Mouse (Mus musculus): ENCODE data around the gene Nacc2. TPM values are rescaled to one million over a fixed set of nuclear protein-coding genes. Genes with fewer than 3 reads are reported as not detected.
A peak's percentile ranks its signal among the peaks of the same experiment; 100 is the strongest.

The Nacc2 gene
- total RNA-seq (2021): 10 to 100 TPM; 69.8 to 81.1 TPM
- long read RNA-seq, experiment 1, full-length matches to known transcripts: 99 of 167 reads
- long read RNA-seq, experiment 1, partial matches to known transcripts: 22 of 167 reads
- long read RNA-seq, experiment 1, other reads (novel, unspliced or antisense): 46 of 167 reads
- long read RNA-seq, experiment 2, full-length matches to known transcripts: 52 of 117 reads
- long read RNA-seq, experiment 2, partial matches to known transcripts: 26 of 117 reads
- long read RNA-seq, experiment 2, other reads (novel, unspliced or antisense): 39 of 117 reads

DNA sequence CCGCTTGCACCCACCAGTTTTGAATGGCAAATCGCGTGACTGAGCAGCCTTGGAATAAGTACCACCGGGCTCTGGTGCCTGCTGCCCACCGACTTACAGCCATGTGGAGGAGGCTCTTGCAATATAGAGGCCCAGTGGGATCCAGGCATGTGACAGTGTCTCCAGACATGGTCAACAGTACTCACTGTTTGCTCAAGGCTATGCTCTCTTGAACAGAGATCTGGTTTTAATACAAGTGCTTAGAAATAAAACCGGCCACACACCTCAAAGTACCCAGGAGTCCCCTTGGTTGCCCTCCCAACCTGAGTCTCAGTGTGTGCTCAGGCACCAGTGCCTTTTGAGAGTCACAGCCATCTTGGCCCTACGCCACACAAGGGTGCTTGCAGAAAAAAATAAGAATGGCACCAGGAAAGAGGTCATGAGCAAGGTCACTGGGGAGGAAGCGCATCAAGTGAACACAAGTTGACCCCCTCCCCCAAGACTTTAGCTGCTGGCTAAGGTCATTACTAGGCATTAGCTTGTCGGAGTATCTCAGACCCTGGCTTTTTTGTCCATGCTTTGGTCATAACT is at the start of gene Nacc2:
TSS of gene Nacc2 (minus strand) at position 142 of the 570 bp plus-strand sequence.
- DNase-seq (ENCODE audit: low spot score in 2 of 2): no peak

DNA sequence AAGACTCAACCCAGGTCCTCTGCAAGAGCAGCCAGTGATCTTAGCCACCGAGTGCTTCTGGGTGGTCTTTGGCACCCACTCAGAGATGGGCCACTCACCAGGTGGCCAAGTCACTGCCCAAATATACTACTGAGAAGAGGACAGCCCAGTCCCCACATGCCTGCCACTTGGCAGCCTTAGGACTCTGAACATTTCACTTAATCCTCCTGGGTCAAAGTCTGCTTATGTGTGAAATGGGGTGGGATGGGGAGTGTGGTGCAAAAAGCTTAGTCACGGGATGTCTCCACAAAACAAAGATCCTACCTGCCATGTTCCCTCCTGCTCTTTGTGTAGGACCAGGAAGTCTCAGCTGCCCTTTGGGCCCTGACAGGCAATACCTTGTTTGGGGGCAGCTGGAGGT is 49.1 kb upstream of the Nacc2 start:
- no peak for DNase-seq (ENCODE audit: low spot score in 2 of 2)

DNA sequence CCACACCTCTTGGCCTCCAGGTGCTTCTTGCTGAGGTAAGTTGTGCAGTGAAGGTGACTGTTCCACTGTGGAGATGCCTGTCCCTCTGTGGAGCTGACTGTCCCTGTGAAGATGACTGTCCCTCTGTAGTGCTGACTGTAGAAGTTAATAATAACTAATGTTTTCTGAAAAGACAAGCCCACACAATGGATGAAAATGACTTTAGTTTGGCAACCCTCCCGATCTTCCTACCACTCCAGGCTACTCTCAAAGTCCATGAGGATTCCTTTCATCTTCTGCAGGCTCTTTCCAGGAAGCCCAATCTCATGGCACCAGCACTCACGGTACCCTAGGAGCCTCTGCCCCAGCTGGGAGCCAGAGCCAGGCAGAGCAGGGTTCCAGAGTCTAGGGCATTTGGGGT is 47.4 kb upstream of the Nacc2 start:
- DNase-seq (ENCODE audit: low spot score in 2 of 2): no peak

DNA sequence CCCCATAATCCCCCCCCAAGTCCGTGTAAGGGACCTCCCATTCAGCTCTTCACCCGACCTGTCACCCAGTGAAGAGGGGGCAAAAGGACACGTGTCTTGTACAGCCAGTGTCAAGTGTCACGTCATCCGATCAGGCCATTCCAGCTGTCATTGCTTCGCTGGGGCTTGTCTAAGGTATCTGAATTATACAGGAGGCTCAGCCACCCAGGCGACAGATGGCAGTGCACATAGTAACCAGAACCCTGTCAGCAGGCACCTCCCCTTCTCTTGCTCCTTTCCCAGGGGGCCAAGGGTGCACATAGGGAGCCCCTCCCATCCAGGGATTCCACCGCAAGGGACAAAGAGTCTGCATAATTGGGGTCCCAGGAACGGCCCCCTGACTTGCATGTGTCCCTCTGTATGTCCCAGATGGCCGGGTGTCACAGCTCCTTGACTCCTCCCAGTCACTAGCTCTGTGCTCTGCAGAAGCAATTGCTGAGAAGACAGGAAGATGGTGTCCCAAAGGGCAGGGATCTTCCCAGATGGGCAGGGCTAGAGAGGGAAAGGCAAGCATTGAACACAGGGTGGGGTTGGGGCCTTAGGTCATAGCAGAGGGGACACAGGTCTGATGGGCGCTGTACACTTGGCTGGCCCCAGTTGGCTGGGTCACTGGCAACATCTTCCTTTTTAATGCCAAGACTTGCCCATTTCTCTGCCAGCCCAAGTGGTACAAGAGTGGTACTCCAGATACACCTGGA is 46.0 kb upstream of the Nacc2 start:
- DNase-seq (ENCODE audit: low spot score in 2 of 2): no peak

DNA sequence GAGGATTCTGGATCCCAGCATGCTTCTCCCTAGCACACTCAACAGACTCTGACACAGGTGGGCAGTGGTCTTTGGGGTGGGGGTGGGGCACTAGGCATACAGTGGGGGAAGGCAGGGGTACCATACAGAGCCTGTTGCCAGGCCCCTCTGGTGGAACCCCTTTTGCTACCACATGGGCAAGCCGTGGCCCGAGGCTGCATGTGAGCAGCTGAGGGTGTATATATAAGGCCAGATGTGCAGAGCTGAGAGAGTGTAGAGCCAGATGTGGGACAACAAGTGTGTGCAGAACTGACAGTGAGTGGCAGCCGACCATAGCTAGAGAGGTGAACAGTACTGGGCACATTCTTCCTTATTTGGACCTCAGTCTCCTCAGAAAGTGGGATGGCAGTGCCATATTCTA is 43.9 kb upstream of the Nacc2 start:
- no peak for DNase-seq (ENCODE audit: low spot score in 2 of 2)

DNA sequence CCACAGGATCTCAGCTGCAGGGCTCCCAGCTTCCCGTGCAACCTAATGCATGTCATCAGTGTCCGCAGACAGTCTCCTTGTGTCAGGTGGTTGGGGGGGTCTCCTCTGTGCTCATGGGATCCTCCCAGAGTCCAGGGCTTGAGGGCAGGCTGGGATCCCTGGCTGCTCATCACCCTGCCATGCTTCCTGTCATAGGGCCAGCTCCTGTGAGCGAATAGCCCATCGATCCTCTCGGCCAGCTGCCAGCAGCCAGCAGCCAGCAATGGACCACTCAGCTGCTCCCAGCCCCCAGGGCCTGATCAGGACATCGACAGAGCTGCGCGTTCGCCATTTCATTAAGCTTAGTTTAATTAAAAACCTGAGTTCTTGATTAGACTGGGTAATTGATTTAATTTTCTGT is 35.0 kb upstream of the Nacc2 start:
- no peak for DNase-seq (ENCODE audit: low spot score in 2 of 2)

DNA sequence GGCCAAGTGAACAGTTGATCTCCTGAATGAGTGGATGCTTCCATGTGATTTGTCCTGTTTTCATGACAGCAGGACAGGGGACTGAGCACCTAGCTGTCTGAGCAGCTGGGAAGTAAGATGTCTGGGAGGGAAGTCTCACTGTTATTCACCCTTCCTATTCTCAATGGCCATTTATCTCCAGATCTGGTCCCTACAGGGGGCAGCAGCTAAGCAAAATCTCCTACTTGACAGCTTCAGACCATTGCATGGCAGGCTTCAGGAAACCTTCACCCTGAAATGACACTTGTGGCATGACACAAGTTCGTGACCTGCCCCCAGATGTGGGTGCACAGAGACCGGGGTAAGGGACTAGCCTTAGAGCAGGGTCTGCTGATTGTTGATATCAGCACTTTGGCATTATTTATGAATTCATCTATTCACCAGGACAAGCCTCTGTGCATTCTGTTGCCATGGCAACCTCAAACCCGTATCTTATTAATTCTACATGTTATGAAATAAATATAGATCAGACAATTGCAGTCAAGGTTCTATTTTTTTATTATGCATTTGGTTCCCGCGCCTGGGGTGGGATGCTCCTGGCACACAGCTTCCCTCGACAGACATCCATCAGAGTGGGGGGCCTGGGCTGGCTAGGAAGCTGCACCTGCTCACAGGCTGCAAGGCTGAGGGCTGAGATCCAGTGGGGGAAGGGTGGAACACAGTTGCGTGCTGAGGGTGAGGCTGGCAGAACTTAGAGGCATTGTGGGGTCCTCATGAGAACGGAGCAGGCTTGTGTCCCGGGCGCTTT is 33.4 kb upstream of the Nacc2 start:
- DNase-seq (ENCODE audit: low spot score in 2 of 2): no peak

DNA sequence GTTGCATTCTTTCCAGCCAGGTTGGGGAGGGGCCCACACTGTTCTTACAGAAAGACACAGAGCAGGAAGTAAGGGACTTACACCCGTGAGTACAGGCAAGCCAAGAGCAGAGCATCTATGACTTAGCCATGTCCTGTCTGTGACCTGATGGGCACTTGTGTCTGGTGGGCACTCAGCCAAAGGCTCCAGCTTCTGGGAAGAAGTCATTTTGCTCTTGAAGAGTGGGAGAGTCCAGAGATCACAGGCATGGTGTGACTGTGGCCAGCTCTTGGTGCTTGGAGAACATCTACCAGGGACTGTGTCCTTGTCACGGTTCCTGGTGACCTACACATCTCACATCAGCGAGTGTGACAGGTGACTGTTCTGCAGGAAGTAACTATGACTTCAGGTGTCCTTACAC is 32.7 kb upstream of the Nacc2 start:
- DNase-seq (ENCODE audit: low spot score in 2 of 2): no peak

DNA sequence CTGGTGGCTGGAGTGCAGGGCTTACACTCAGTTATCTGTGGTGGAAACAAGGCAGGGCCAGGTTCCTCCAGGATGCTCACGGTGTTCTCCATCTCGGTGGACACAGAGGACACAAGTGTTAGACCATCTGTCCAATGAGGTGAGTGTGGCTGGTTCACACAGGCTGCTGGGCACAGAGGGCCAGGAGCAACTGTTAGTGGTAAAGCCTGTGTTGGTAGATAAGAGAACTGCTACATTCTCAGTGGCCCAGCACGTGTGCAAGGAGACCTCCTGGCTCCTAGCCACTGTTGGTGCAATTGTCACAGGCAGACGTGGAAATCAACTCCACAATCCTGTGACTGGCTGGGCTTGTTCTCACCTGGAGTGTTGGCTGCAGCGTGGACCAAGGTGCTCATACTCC is 31.6 kb upstream of the Nacc2 start:
- DNase-seq (ENCODE audit: low spot score in 2 of 2): no peak

DNA sequence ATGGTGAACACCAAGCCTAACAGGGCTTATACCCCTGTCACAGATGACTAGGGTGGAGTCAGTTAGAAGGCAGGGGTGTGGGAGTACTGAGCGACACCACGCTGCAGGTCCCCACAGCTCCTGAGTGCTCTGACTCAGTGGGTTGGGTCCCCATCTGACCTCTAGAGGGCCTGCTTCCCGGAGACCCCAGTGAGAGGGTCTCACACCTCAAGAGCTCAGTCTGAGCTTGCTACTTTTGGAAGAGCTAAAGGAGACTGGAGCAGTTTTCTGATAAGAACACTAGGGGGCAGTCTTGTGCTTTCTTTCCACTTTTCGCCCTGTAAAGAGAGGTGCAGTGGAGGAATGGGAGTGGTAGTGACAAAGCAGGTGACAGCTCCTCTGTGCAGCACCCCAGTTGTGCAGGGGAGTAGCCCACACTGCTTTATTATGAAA is 30.9 kb upstream of the Nacc2 start:
- peak; percentile 25 to 30 for DNase-seq (ENCODE audit: low spot score in 2 of 2)

DNA sequence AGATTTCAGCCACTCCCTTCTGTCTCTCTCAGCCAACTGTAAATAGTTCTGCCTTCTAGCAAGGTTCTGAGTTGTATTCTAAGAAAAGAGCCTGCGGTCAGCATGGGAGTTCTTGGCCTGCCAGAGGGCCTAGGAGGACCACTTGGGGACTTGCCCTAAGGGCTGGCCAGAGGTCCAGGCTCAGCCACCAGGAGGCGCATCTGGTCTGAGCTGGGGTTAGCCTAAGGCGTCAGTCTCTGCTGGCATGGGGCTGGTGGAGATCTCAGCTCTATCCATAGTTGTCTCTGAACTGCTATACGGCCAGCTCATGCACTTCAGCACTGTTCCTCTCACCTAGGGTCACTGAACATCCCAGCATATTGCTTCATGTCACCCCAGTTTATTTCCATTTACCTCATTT is 30.3 kb upstream of the Nacc2 start:
- DNase-seq (ENCODE audit: low spot score in 2 of 2): no peak

DNA sequence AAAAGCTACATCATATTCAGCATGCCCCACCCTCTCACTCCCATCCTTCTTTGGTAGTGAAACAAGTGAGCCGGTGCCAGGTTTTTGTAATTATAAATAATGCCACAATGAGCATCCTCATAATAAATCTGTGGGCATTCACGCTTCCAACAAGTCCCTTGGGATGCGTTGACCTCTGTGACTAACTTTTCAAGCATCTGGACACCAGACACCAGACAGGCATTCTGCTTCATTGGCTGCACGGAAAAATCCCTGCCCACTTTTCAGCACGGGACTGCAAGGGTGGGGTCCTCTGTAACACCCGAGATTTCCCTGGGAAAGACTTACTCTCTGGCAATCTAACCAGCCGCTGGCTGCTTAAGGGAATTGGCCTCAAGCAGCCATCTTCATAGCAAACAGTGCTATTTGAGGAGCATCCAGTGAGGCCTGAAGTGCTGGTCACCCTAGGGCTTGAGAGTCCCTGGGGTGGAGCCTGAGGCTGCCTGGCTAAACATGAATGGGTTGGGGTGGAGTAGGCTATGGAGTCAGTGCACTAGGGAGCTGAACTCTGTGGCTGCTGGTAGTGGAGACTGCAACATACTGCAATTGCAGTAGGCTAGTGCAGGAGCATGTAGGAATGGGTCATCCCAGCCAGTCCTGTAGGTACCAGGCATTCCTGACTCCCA is 24.8 kb upstream of the Nacc2 start:
- no peak for DNase-seq (ENCODE audit: low spot score in 2 of 2)

DNA sequence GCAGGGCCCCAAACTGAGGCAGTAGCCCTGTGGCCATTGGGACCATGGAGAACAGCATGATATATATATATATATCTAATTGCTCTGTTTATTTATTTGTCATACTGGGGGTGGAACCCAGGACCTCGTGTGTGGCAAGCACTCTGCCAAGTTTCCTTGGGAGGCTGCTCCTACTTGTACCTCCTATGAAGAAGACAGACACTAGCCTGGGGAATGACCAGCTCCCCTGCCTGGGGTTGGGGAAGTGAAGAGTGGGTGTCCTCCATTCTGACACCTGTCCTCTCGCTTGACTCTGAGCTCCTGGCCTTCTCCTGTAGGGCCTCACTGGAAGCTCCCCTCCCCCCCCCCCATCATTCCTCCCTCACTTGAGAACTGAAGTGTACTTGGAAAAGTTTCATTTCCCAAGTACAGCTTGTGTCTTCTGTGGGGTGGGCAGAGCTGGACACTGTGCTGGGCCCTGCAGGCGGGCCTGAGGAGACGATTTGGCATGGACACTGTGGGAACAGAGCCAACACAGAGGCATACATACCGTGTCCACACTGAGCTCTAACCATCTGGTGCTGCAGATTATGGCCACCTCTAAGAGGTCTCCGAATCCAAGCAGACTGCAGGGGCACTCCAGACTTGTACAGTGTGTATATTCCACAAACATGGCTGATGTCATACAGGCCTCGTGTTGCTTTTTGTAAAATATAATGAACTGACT is 23.5 kb upstream of the Nacc2 start:
- DNase-seq (ENCODE audit: low spot score in 2 of 2): no peak

DNA sequence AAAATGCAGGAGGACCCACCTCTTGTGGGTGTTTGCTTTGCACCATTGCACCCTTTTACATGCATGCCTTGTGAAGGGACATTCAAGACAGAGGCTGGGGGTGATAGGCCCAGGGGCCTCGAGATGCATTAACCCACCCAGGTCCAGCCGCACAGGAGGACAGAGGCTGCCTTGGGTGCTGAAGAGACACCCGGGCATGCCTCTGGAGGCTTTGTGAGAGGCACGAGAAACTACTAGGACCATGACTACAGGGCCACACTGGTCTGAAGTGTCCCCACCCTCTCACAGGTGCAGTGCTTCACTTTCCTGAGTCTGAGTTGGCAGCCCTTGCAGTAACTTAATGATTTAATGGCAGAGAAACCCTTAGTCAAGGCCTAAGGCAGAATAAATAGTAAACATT is 22.1 kb upstream of the Nacc2 start:
- DNase-seq (ENCODE audit: low spot score in 2 of 2): no peak

DNA sequence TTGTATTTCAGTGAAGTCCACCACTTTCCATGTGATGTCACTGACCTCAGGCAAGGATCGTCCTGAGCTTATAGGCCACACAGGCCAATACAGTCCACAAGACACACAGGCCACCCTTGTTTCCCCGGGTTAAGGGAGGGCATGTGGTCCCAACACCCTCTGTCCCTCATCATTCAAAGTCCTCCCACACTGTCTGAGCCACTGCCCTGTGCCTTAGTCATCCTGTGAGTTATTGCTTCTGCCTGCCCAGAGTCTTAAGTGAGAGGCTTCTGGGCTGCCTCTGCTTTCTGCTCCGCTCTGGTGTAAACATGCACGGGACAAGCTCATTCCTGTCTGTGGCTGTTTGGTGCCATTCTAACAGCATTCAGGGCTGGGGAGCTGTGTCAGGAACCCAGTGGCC is 21.3 kb upstream of the Nacc2 start:
- no peak for DNase-seq (ENCODE audit: low spot score in 2 of 2)

DNA sequence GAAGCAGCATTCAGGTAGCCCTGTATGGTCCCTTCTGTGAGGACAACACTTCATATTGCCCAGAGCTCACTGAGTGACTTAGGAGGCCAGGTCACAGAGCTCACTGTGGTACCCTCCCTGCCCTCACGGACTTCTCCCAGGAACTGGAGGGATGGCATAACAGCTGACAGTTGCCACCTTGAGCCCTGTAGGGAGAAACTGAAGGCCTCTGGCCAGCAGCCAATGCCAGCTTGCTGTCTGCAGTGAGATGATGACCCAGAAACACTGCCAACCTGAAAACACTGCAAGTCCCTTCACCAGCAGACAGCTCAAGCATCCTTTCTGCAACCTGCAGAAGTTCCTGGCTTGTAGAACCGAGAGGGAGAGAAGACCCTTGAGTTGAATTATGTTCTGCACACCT is 20.5 kb upstream of the Nacc2 start:
- DNase-seq (ENCODE audit: low spot score in 2 of 2): no peak

DNA sequence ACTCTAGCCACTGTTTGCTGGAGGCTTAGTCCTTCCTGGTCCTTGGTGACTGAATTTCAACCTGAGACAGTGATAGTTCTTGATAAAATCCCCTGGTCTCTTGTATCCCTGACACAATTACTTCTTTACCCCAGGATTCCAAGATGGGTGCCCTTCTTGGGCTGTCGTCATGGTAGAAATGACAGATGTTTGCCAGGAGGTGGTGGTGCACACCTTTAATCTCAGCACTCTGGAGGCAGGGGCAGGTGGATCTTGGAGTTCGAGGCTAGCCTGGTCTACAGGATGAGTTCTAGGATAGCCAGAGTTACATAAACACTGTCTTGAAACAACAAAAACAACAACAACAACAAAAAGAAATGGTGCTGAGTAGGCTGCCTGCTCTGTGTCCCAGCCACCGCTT is 20.0 kb upstream of the Nacc2 start:
- no peak for DNase-seq (ENCODE audit: low spot score in 2 of 2)

DNA sequence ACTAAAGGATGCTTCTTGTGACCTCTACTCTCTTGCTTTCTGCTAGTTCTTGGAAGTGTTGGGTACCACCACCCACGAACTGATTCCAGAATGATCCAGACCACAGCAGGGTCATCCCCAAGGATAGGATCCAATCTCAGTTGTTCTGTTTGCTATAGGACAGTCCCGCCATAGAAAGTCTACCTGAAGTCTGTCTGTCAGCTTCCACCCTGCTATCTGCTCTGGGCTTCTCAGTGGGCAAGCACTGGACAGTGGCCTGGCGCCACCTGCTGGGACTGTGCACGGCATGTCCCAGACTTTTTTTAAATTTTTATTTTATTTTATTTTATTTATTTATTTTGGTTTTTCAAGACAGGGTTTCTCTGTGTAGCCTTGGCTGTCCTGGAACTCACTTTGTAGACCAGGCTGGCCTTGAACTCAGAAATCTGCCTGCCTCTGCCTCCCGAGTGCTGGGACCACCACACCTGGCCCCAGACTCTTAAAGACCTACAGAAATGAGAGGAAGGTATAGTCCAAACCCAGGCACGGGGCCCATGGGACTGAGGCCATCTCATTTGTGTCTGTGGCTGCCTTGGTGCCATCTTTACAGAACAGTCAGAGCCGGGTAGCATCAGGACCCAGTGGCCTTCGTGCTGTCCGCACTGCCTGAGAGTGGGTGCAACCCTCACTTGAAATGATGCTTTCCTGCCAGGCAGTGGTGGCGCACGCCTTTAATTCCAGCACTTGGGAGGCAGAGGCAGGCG is 19.0 kb upstream of the Nacc2 start:
- DNase-seq (ENCODE audit: low spot score in 2 of 2): peak; percentile 72

DNA sequence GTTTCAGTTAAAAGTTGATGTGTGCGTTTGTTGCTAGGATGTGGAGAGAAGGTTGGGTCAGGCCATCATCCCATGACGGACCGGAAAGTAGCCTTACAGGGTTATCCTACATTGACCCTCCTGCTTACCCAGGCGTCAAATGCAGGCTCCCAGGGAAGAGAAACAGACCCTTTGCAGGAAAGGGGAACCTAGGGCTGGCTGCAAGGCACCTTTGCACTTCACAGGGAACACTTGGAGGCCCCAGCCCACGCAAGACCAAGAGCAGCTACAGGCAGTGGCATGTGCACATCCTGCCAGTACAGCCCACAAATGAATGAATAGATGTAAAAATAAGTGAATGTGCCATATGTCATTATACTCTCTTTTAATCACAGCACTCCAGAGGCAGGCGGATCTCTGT is 17.9 kb upstream of the Nacc2 start:
- peak in 1 of 2 experiments; percentile 20 for DNase-seq (ENCODE audit: low spot score in 2 of 2)

DNA sequence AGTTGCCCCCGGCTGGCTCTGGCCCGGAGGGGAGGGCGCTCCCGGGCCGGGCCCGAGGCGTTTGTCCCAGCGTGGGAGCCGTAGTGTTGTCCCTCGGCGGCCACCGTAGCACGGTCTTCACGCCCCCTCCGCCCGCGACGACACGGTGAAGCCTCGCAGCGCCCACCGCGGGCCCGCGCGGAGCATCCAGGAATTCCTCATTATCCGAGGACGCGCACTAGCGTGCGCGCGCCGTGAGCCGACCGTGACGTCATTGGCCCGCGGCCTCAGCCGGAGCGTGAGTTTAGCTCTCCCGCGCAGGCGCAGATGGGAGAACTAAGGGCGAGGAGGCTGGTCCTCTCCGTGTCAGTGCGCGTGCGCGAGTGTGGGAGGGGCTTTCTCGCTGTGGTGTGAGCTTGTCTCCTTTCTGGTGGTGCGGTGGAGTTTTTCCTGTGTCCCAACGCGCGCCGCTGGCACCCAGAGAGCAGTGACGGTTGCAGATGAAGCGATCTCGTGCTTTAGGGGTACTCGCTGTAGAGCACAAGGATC is 17.3 kb upstream of the Nacc2 start:
- DNase-seq (ENCODE audit: low spot score in 2 of 2): peak; percentile 100

Measured in left cerebral cortex, adult 18-20 months (tissue).